ENCODE assay signal across 9 mouse cellular contexts in genomic region chr8:80772732-80773460, GRCm38 (mm10). TPM values are rescaled to one million over a fixed set of nuclear protein-coding genes. Genes with fewer than 3 reads are reported as not detected.
A peak's percentile ranks its signal among the peaks of the same experiment; 100 is the strongest.
DNase-seq lines count a peak whose midpoint lies in the region; ATAC-seq and TF ChIP-seq lines count a peak whose summit lies in the region.
"Had no signal": no experiment of that assay in that cellular context is flagged by ENCODE, and none has a peak within 500 bp of the region (broad histone marks: within the 10 kb centered on the region; RNA-seq: fewer than 3 reads in every experiment).

No protein-coding gene starts in this region.

- H3K4me3 ChIP-seq in gastrocnemius, adult 2 months = peak overlapping the region; percentile 9; the same call in 1 of the 2 replicates
- no peak overlapping the region for H3K4me3 ChIP-seq in lung, adult 2 months (replicated peaks; ENCODE audit: extremely low read depth, low read depth, low read length)
- no peak overlapping the region for H3K4me3 ChIP-seq in intestine, embryonic 15.5 days (replicated peaks)
- H3K4me3 ChIP-seq: midbrain, embryonic 15.5 days had no signal

- TF ChIP-seq POLR2A in lung, adult 2 months (IDR thresholded peaks at IDR 0.05; ENCODE audit: borderline replicate concordance, extremely low read depth, low read depth, low read length) = no peak

- H3K27me3 ChIP-seq in intestine, embryonic 15.5 days (replicated peaks) = no peaks in the 10 kb centered on the region
- H3K27me3 ChIP-seq in splenic B cell, adult 2 months (ENCODE audit: control insufficient read depth, insufficient read depth, low read length, poor library complexity, severe bottlenecking) = no peaks in the 10 kb centered on the region
- H3K27me3 ChIP-seq: midbrain, embryonic 15.5 days had no signal

- intact Hi-C loops in gastrocnemius, adult 2 months (cut with DNase I) = loop anchor here (2.0 to 5.0 kb wide), 3 partner anchors 39 to 219 kb away; no protein-coding TSS in a partner anchor

- H3K36me3 ChIP-seq in intestine, embryonic 15.5 days = peaks cover 9% of the 10 kb centered on the region; the same call in 1 of the 2 replicates
- no peaks in the 10 kb centered on the region for H3K36me3 ChIP-seq in splenic B cell, adult 2 months (ENCODE audit: control insufficient read depth, insufficient read depth, low read length, poor library complexity, severe bottlenecking)
- H3K36me3 ChIP-seq: midbrain, embryonic 15.5 days had no signal

- peak overlapping the region; percentile 53 for H3K27ac ChIP-seq in gastrocnemius, adult 2 months
- no peak overlapping the region for H3K27ac ChIP-seq in intestine, embryonic 15.5 days
- H3K27ac ChIP-seq: midbrain, embryonic 15.5 days had no signal

- H3K4me1 ChIP-seq in lung, adult 2 months (ENCODE audit: control insufficient read depth, insufficient read depth, low read length) = peaks cover 2% of the 10 kb centered on the region; the same call in 1 of the 2 replicates
- no peaks in the 10 kb centered on the region for H3K4me1 ChIP-seq in intestine, embryonic 15.5 days (replicated peaks)
- H3K4me1 ChIP-seq: midbrain, embryonic 15.5 days had no signal

- DNase-seq in gastrocnemius, adult 2 months = no peak
- no peak for DNase-seq in gastrocnemius, postnatal 10 days
- no peak for DNase-seq in lung, adult 2 months
- no peak for DNase-seq in lung, postnatal 14 days
- DNase-seq in splenic B cell, adult 2 months (ENCODE audit: low read depth, low spot score) = peak; percentile 28
- DNase-seq in spleen, adult 18-20 months = no peak
- DNase-seq in cerebellum, adult 18-20 months = no peak

- H3K9me3 ChIP-seq in intestine, embryonic 15.5 days = no peaks in the 10 kb centered on the region
- H3K9me3 ChIP-seq: midbrain, embryonic 15.5 days had no signal

- peak; percentile 78 for ATAC-seq in intestine, embryonic 15.5 days
- ATAC-seq: midbrain, embryonic 15.5 days had no signal

- no peak overlapping the region for H3K4me2 ChIP-seq in intestine, embryonic 15.5 days (replicated peaks)
- H3K4me2 ChIP-seq: midbrain, embryonic 15.5 days had no signal

- no peak overlapping the region for H3K9ac ChIP-seq in intestine, embryonic 15.5 days
- H3K9ac ChIP-seq: midbrain, embryonic 15.5 days had no signal

- TF ChIP-seq CTCF in gastrocnemius, adult 2 months (IDR thresholded peaks at IDR 0.05) = peak; percentile 76
- TF ChIP-seq CTCF in lung, adult 2 months (IDR thresholded peaks at IDR 0.05; ENCODE audit: insufficient read depth, low read length) = peak; percentile 3; the same call in 1 of the 2 replicates

- 69% methylated on average over 4 of the region's 4 CpGs for WGBS in lung, adult 2 months
- 80% methylated on average over 4 of the region's 4 CpGs for whole genome bisulfite sequencing in intestine, embryonic 15.5 days

RNA-seq across cellular contexts. Expression of gene Smarca5, which starts 33.6 kb away (rescaled TPM):
- total RNA-seq in gastrocnemius, adult 2 months (2021) = 10 to 100 TPM; 28.6 to 38.4 TPM
- total RNA-seq in gastrocnemius, postnatal 10 days (2021) = 10 to 100 TPM; 33.0 to 36.1 TPM
- 6.5 and 8.9 TPM in 2 replicates for polyA plus RNA-seq in lung, adult 2 months (2012; rRNA removed)
- polyA plus RNA-seq in intestine, embryonic 15.5 days (2015; fragmentation: Nextera tagmentation; extraction: Ambion mirVana) = 66.8 and 80.9 TPM in 2 replicates
